Mouse (Mus musculus) right cerebral cortex, adult 18-20 months (tissue): ENCODE measurements around the gene Efhc2.

ENCODE experiments used
- DNase-seq: peaks from one replicate; pipeline ENCODE4 v3.0.0; 2022; ENCODE audit warnings: mixed read lengths

The Efhc2 gene

GRCm38 (mm10) chrX:17319126-17319583 is at the start of gene Efhc2:
Gene Efhc2, minus strand, starts transcription at chrX:17319368.
- DNase-seq, result no peak

- DNase-seq, result no peak
These were observed 45.9 kb upstream of the Efhc2 start for GRCm38 (mm10) chrX:17365114-17365513.

GRCm38 (mm10) chrX:17300349-17300880 is 18.8 kb downstream of the Efhc2 start:
- no peak for DNase-seq

GRCm38 (mm10) chrX:17283899-17284298 is 35.3 kb downstream of the Efhc2 start:
- peak; percentile 11 for DNase-seq

GRCm38 (mm10) chrX:17225141-17225540 is 94.0 kb downstream of the Efhc2 start:
- no peak for DNase-seq

GRCm38 (mm10) chrX:17217451-17217850 is 101.7 kb downstream of the Efhc2 start:
- no peak for DNase-seq

GRCm38 (mm10) chrX:17213515-17213914 is 105.7 kb downstream of the Efhc2 start:
- DNase-seq, result peak; percentile 1

- DNase-seq, result no peak
These were observed 143.4 kb downstream of the Efhc2 start for GRCm38 (mm10) chrX:17175748-17176147.

- DNase-seq, result no peak
These were observed 153.5 kb downstream of the Efhc2 start for GRCm38 (mm10) chrX:17165638-17166037.
